In genomic region chr13:101161768-101162167, GRCm38 (mm10) we compare ENCODE assay signal across 10 mouse cellular contexts.
A peak's percentile ranks its signal among the peaks of the same experiment; 100 is the strongest.
DNase-seq lines count a peak whose midpoint lies in the region; ATAC-seq and TF ChIP-seq lines count a peak whose summit lies in the region.
"Had no signal": no experiment of that assay in that cellular context is flagged by ENCODE, and none has a peak within 500 bp of the region (broad histone marks: within the 10 kb centered on the region; RNA-seq: fewer than 3 reads in every experiment).

No protein-coding gene starts in this region.

- intact Hi-C loops in heart, adult 2 months (cut with DNase I) = no loop called here
- intact Hi-C loops in heart, postnatal 25 days (cut with DNase I) = loop anchor here (5.0 kb wide), 1 partner anchor 536 kb away; no protein-coding TSS in a partner anchor

- H3K9ac ChIP-seq in heart, adult 2 months (ENCODE audit: low read depth, low read length) = no peak overlapping the region
- H3K9ac ChIP-seq in lung, embryonic 14.5 days = no peak overlapping the region
- H3K9ac ChIP-seq: neural tube, embryonic 13.5 days had no signal

- WGBS in heart, adult 2 months = 65% methylated on average over 2 of the region's 2 CpGs
- WGBS in lung, embryonic 14.5 days = 49% methylated on average over 2 of the region's 2 CpGs
- WGBS in lung, adult 2 months = 44% methylated on average over 2 of the region's 2 CpGs

- H3K36me3 ChIP-seq in heart, adult 2 months (ENCODE audit: control insufficient read depth, insufficient read depth, low read length) = no peaks in the 10 kb centered on the region
- no peaks in the 10 kb centered on the region for H3K36me3 ChIP-seq in lung, embryonic 14.5 days (ENCODE audit: insufficient read depth)
- H3K36me3 ChIP-seq: neural tube, embryonic 13.5 days had no signal

- TF ChIP-seq CTCF in heart, adult 2 months (IDR thresholded peaks at IDR 0.05) = peak; percentile 57
- peak; percentile 53 for TF ChIP-seq CTCF in lung, embryonic 14.5 days (IDR thresholded peaks at IDR 0.05; ENCODE audit: low read depth)
- no peak for TF ChIP-seq CTCF in lung, adult 2 months (IDR thresholded peaks at IDR 0.05; ENCODE audit: insufficient read depth, low read length)

- DNase-seq in heart, adult 2 months = no peak
- DNase-seq in heart, postnatal 25 days (ENCODE audit: low spot score) = no peak
- DNase-seq in lung, embryonic 14.5 days = peak; percentile 40
- no peak for DNase-seq in lung, adult 2 months
- peak; percentile 11 for DNase-seq in ZHBTc4 (ENCODE audit: low read depth, low spot score)
- peak; percentile 2 for DNase-seq in lung, postnatal 36 days
- DNase-seq: thymus, postnatal 25 days had no signal

- H3K4me2 ChIP-seq in lung, embryonic 14.5 days = no peak overlapping the region
- H3K4me2 ChIP-seq: neural tube, embryonic 13.5 days had no signal

- ATAC-seq in lung, embryonic 14.5 days (ENCODE audit: insufficient read depth) = 0 out of 2 replicates have a peak, but pooled peaks have one; percentile 38
- ATAC-seq in frontal cortex, adult (ENCODE audit: low TSS enrichment) = no peak
- ATAC-seq: forebrain, embryonic 16.5 days had no signal

- no peaks in the 10 kb centered on the region for H3K4me1 ChIP-seq in heart, adult 2 months (ENCODE audit: control insufficient read depth, insufficient read depth, low read length)
- no peaks in the 10 kb centered on the region for H3K4me1 ChIP-seq in lung, embryonic 14.5 days (ENCODE audit: insufficient read depth)
- no peaks in the 10 kb centered on the region for H3K4me1 ChIP-seq in lung, adult 2 months (ENCODE audit: control insufficient read depth, insufficient read depth, low read length)
- H3K4me1 ChIP-seq: neural tube, embryonic 13.5 days had no signal

- H3K79me2 ChIP-seq in heart, adult 2 months (replicated peaks; ENCODE audit: control insufficient read depth, insufficient read depth, low read length) = no peaks in the 10 kb centered on the region

- H3K27ac ChIP-seq in heart, adult 2 months = no peak overlapping the region
- no peak overlapping the region for H3K27ac ChIP-seq in lung, embryonic 14.5 days (ENCODE audit: low read depth)
- H3K27ac ChIP-seq: neural tube, embryonic 13.5 days had no signal

- no peaks in the 10 kb centered on the region for H3K9me3 ChIP-seq in lung, embryonic 14.5 days (ENCODE audit: low read depth, low read length)
- H3K9me3 ChIP-seq: neural tube, embryonic 13.5 days had no signal

- TF ChIP-seq EP300 in heart, adult 2 months (IDR thresholded peaks at IDR 0.05; ENCODE audit: insufficient read depth, low read depth, low read length) = no peak

- H3K27me3 ChIP-seq in heart, adult 2 months (ENCODE audit: control insufficient read depth, insufficient read depth, low read length) = no peaks in the 10 kb centered on the region
- no peaks in the 10 kb centered on the region for H3K27me3 ChIP-seq in lung, embryonic 14.5 days (ENCODE audit: insufficient read depth, low read length)
- H3K27me3 ChIP-seq: neural tube, embryonic 13.5 days had no signal

- TF ChIP-seq POLR2A in heart, adult 2 months (IDR thresholded peaks at IDR 0.05; ENCODE audit: insufficient read depth, low read depth, low read length) = no peak
- no peak for TF ChIP-seq POLR2A in lung, adult 2 months (IDR thresholded peaks at IDR 0.05; ENCODE audit: borderline replicate concordance, extremely low read depth, low read depth, low read length)

- no peak overlapping the region for H3K4me3 ChIP-seq in heart, adult 2 months
- no peak overlapping the region for H3K4me3 ChIP-seq in lung, embryonic 14.5 days (ENCODE audit: low read depth, low read length)
- no peak overlapping the region for H3K4me3 ChIP-seq in lung, adult 2 months (replicated peaks; ENCODE audit: extremely low read depth, low read depth, low read length)
- H3K4me3 ChIP-seq: neural tube, embryonic 13.5 days had no signal

Comparison
In these comparisons a context has a peak if more than half of its experiments do, and no peak if none do; other contexts are left out.
1. DNase-seq: peak in lung, embryonic 14.5 days (single experiment), ZHBTc4 (single experiment) and lung, postnatal 36 days (single experiment); none in heart, adult 2 months (0 of 2), heart, postnatal 25 days (single experiment) and lung, adult 2 months (single experiment).